18 mouse cellular contexts compared by ENCODE assay signal in the genomic region with DNA sequence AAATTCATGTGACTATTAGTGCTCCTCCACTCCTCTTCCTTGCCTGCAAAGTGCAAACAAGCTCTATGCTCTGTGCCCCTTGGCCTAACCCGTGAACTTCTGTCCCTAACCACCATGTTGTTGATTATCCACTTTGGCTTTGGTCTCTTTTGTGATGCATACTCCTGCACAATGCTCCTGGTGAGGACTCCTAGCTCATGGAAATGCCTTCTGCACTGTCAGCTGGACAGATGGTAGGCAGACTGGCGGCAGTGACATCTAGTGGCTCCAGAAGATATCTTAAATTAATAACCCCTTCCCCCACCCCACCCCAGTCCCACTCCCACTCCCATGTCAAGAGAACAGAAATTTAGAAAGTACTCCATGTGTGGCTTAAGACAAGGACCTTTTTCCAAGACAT. TPM values are rescaled to one million over a fixed set of nuclear protein-coding genes. Genes with fewer than 3 reads are reported as not detected.
DNase-seq lines count a peak whose midpoint lies in the region; TF ChIP-seq lines count a peak whose summit lies in the region.
"Had no signal": no experiment of that assay in that cellular context is flagged by ENCODE, and none has a peak within 500 bp of the region (broad histone marks: within the 10 kb centered on the region; RNA-seq: fewer than 3 reads in every experiment).

No protein-coding gene starts in this region.

- no peak for TF ChIP-seq POLR2A in lung, adult 2 months (IDR thresholded peaks at IDR 0.05; ENCODE audit: borderline replicate concordance, extremely low read depth, low read depth, low read length)

- H3K4me1 ChIP-seq in ES-E14 (ENCODE audit: control insufficient read depth in 2 of 2, insufficient read depth in 2 of 2, low read length in 2 of 2, poor library complexity in 1 of 2), result peaks cover 0 to 3% of the 10 kb centered on the region in 2 experiments; a peak in 1 of 4 replicates
- no peaks in the 10 kb centered on the region for H3K4me1 ChIP-seq in lung, adult 2 months (ENCODE audit: control insufficient read depth, insufficient read depth, low read length)
- H3K4me1 ChIP-seq: forebrain, embryonic 10.5 days; hindbrain, embryonic 15.5 days; midbrain, embryonic 12.5 days had no signal

- H3K9me3 ChIP-seq in ES-E14 (ENCODE audit: control insufficient read depth, insufficient read depth, low read depth, low read length), result no peaks in the 10 kb centered on the region
- H3K9me3 ChIP-seq: forebrain, embryonic 10.5 days; heart, embryonic 13.5 days; hindbrain, embryonic 15.5 days; midbrain, embryonic 12.5 days had no signal

- H3K4me3 ChIP-seq in ES-E14 (ENCODE audit: insufficient read depth in 1 of 2, low read depth in 1 of 2, low read length in 2 of 2, poor library complexity in 1 of 2, severe bottlenecking in 1 of 2), result no peak overlapping the region
- H3K4me3 ChIP-seq in lung, adult 2 months (replicated peaks; ENCODE audit: extremely low read depth, low read depth, low read length), result no peak overlapping the region
- H3K4me3 ChIP-seq: forebrain, embryonic 10.5 days; heart, embryonic 13.5 days; hindbrain, embryonic 15.5 days; midbrain, embryonic 12.5 days had no signal

- in situ Hi-C loops in ES-E14 (cut with MboI; ENCODE audit: low sequenced_read_pairs in 2 of 2, unreplicated experiment in 2 of 2), result no loop called here

- no peak overlapping the region for H3K9ac ChIP-seq in ES-E14 (ENCODE audit: insufficient read depth, low read depth, low read length, poor library complexity, severe bottlenecking)
- H3K9ac ChIP-seq: heart, embryonic 13.5 days; hindbrain, embryonic 15.5 days; liver, postnatal 0 days; midbrain, embryonic 12.5 days had no signal

- peak; percentile 43; the same call in 1 of the 2 replicates for TF ChIP-seq CTCF in lung, adult 2 months (IDR thresholded peaks at IDR 0.05; ENCODE audit: insufficient read depth, low read length)

- WGBS in lung, adult 2 months, result 59% methylated on average over 2 of the region's 2 CpGs

- DNase-seq in heart, postnatal 4 days, result peak; percentile 21
- no peak for DNase-seq in heart, adult 9 months (ENCODE audit: low spot score in 2 of 2)
- peak; percentile 40 for DNase-seq in 3134 (ENCODE audit: extremely low read depth, insufficient read length, low spot score)
- DNase-seq in ES-E14 (ENCODE audit: low read depth, low spot score), result no peak
- no peak for DNase-seq in lung, adult 2 months
- no peak for DNase-seq in gastrocnemius, adult 8-10 months (ENCODE audit: low spot score in 2 of 2)
- DNase-seq in right cerebral cortex, postnatal 25 days, result no peak
- DNase-seq in thymus, postnatal 14 days, result no peak
- DNase-seq: liver, postnatal 0 days had no signal

- H3K36me3 ChIP-seq in ES-E14 (ENCODE audit: control insufficient read depth, insufficient read depth, low read length, poor library complexity, severe bottlenecking), result no peaks in the 10 kb centered on the region
- H3K36me3 ChIP-seq: forebrain, embryonic 10.5 days; heart, embryonic 13.5 days; hindbrain, embryonic 15.5 days; midbrain, embryonic 12.5 days had no signal

- no peak overlapping the region for H3K27ac ChIP-seq in ES-E14 (ENCODE audit: insufficient read depth, low read depth, low read length, poor library complexity, severe bottlenecking)
- H3K27ac ChIP-seq: forebrain, embryonic 10.5 days; heart, embryonic 13.5 days; hindbrain, embryonic 15.5 days; midbrain, embryonic 12.5 days had no signal

TF ChIP-seq in ES-E14, 5 proteins besides CTCF, POLR2A, EP300 and RAD21:
- TF ChIP-seq ZC3H11A (IDR thresholded peaks at IDR 0.05; ENCODE audit: borderline replicate concordance, low read depth, low read length) (0 out of 2 replicates have a peak, but pooled peaks have one; percentile 10), HCFC1 (IDR thresholded peaks at IDR 0.05; ENCODE audit: borderline replicate concordance, insufficient read depth, low read length) (no peak), MAFK (IDR thresholded peaks at IDR 0.05; ENCODE audit: insufficient read depth, low read depth, low read length) (peak; percentile 30; the same call in 1 of the 2 replicates), ZNF384 (IDR thresholded peaks at IDR 0.05; ENCODE audit: low read depth, low read length) (no peak), CHD2 (IDR thresholded peaks at IDR 0.05; ENCODE audit: low read depth, low read length) (no peak)

RNA-seq across cellular contexts. Expression of a gene that starts 35.1 kb away (rescaled TPM):
- not detected for total RNA-seq in heart, postnatal 4 days (2021)
- total RNA-seq in ES-E14 (2012; rRNA removed), result 0.45 and 0.79 TPM in 2 replicates
- not detected in 2 replicates for polyA plus RNA-seq in lung, adult 2 months (2012; rRNA removed)
- not detected for total RNA-seq in gastrocnemius, adult 8-10 months (2022)
- total RNA-seq: gastrocnemius, adult 18-20 months; layer of hippocampus, adult 18-20 months had no signal
- polyA plus RNA-seq: forebrain, embryonic 10.5 days; heart, embryonic 13.5 days; hindbrain, embryonic 15.5 days; limb, embryonic 11.5 days; liver, postnatal 0 days; midbrain, embryonic 12.5 days; neural tube, embryonic 11.5 days; stomach, embryonic 14.5 days had no signal

Comparison
In these comparisons a context has a peak if more than half of its experiments do, and no peak if none do; other contexts are left out.
1. DNase-seq: peak in heart, postnatal 4 days (single experiment) and 3134 (single experiment); none in heart, adult 9 months (0 of 2), ES-E14 (single experiment), lung, adult 2 months (single experiment), gastrocnemius, adult 8-10 months (0 of 2), right cerebral cortex, postnatal 25 days (single experiment) and thymus, postnatal 14 days (single experiment).